Mouse (Mus musculus) right cerebral cortex, adult 2 months (tissue): ENCODE data around the gene Pfdn2.

ENCODE experiments used
- DNase-seq, 2 experiments: peaks; one replicate each; pipeline ENCODE4 v3.0.0; 2021 to 2022; ENCODE audit warnings: low spot score in 2 of 2

The Pfdn2 gene

GRCm38 (mm10) chr1:171402991-171403390 lies 57.5 kb downstream of the Pfdn2 start:
- no peak for DNase-seq

DNA sequence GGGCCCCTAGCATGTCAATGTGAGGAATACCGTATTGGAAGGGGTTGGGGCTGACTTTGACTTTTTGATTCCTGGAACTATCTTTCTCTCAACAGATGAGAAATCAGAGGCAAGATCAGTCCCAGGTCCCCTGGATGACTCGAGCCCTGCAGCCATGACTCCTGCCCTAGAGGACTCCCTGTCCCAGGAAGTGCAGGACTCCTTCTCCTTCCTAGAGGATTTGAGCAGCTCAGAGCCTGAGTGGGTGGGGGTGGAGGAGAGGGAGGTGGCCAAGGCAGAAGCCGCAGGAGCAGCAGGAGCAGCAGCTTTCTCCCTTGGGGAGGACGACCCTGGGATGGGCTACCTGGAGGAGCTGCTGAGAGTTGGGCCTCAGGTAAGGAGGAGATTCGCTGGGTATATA lies 61.8 kb downstream of the Pfdn2 start:
- no peak for DNase-seq
